Mouse (Mus musculus) splenic B cell, adult 2 months (primary cell): ENCODE measurements around the gene Nkd1.

ENCODE experiments used
- DNase-seq: peaks from one replicate; pipeline ENCODE4 v3.0.0-alpha.2; 2011; ENCODE audit warnings: low read depth, low spot score
- H3K27me3 ChIP-seq: 2 replicates; pipeline ENCODE4 v1.6.1; 2012; ENCODE audit warnings: mild to moderate bottlenecking, low read length, moderate library complexity, mixed read lengths; ENCODE audit not compliant: control insufficient read depth, poor library complexity, insufficient read depth, severe bottlenecking
- H3K36me3 ChIP-seq: 2 replicates; pipeline ENCODE4 v1.6.1; 2012; ENCODE audit warnings: mild to moderate bottlenecking, low read length, moderate library complexity, mixed read lengths; ENCODE audit not compliant: control insufficient read depth, poor library complexity, insufficient read depth, severe bottlenecking

The Nkd1 gene

GRCm38 (mm10) chr8:88609036-88609435, 87.9 kb downstream of the Nkd1 start:
- no peaks in the 10 kb centered on the region for H3K27me3 ChIP-seq
- H3K36me3 ChIP-seq = no peaks in the 10 kb centered on the region
- DNase-seq = no peak

GRCm38 (mm10) chr8:88610271-88610670, 89.1 kb downstream of the Nkd1 start:
- Histone ChIP-seq H3K27me3 (no peaks in the 10 kb centered on the region), H3K36me3 (no peaks in the 10 kb centered on the region)

GRCm38 (mm10) chr8:88614981-88615380, 93.8 kb downstream of the Nkd1 start:
- no peak for DNase-seq
- Histone ChIP-seq H3K27me3 (no peaks in the 10 kb centered on the region), H3K36me3 (no peaks in the 10 kb centered on the region)

More at GRCm38 (mm10) chr8:88610271-88610670, 89.1 kb downstream of the Nkd1 start:
- DNase-seq = no peak

- DNase-seq = no peak
- Histone ChIP-seq H3K27me3 (no peaks in the 10 kb centered on the region), H3K36me3 (no peaks in the 10 kb centered on the region)
These were observed 97.5 kb downstream of the Nkd1 start for GRCm38 (mm10) chr8:88618612-88619011.

GRCm38 (mm10) chr8:88619513-88619912, 98.4 kb downstream of the Nkd1 start:
- Histone ChIP-seq H3K36me3 (peaks cover 2% of the 10 kb centered on the region; the same call in 1 of the 2 replicates), H3K27me3 (no peaks in the 10 kb centered on the region)
- DNase-seq = peak; percentile 56

- H3K27me3 ChIP-seq = no peaks in the 10 kb centered on the region
- DNase-seq = no peak
- H3K36me3 ChIP-seq = peaks cover 4% of the 10 kb centered on the region; the same call in 1 of the 2 replicates
These were observed 99.8 kb downstream of the Nkd1 start for GRCm38 (mm10) chr8:88620931-88621330.

GRCm38 (mm10) chr8:88621408-88621807, 100.3 kb downstream of the Nkd1 start:
- Histone ChIP-seq H3K27me3 (no peaks in the 10 kb centered on the region), H3K36me3 (peaks cover 4% of the 10 kb centered on the region; the same call in 1 of the 2 replicates)
- peak; percentile 81 for DNase-seq

- H3K36me3 ChIP-seq = peaks cover 11% of the 10 kb centered on the region
- no peak for DNase-seq
- H3K27me3 ChIP-seq = no peaks in the 10 kb centered on the region
These were observed 102.2 kb downstream of the Nkd1 start for GRCm38 (mm10) chr8:88623351-88623750.

GRCm38 (mm10) chr8:88624276-88624675, 103.1 kb downstream of the Nkd1 start:
- no peak for DNase-seq
- H3K36me3 ChIP-seq = peaks cover 14% of the 10 kb centered on the region
- H3K27me3 ChIP-seq = no peaks in the 10 kb centered on the region

GRCm38 (mm10) chr8:88626433-88626832, 105.3 kb downstream of the Nkd1 start:
- DNase-seq = peak; percentile 68
- Histone ChIP-seq H3K27me3 (no peaks in the 10 kb centered on the region), H3K36me3 (peaks cover 21% of the 10 kb centered on the region)

- H3K36me3 ChIP-seq = peaks cover 21% of the 10 kb centered on the region
- no peak for DNase-seq
- H3K27me3 ChIP-seq = no peaks in the 10 kb centered on the region
These were observed 105.7 kb downstream of the Nkd1 start for GRCm38 (mm10) chr8:88626940-88627264.

GRCm38 (mm10) chr8:88627265-88627991, 106.3 kb downstream of the Nkd1 start:
- DNase-seq = peak; percentile 36
- no peaks in the 10 kb centered on the region for H3K27me3 ChIP-seq
- H3K36me3 ChIP-seq = peaks cover 21% of the 10 kb centered on the region

- Histone ChIP-seq H3K27me3 (no peaks in the 10 kb centered on the region), H3K36me3 (peaks cover 21% of the 10 kb centered on the region)
- DNase-seq = no peak
These were observed 107.0 kb downstream of the Nkd1 start for GRCm38 (mm10) chr8:88628001-88628774.

GRCm38 (mm10) chr8:88630225-88630624, 109.1 kb downstream of the Nkd1 start:
- peaks cover 17% of the 10 kb centered on the region for H3K36me3 ChIP-seq
- no peaks in the 10 kb centered on the region for H3K27me3 ChIP-seq
- no peak for DNase-seq

GRCm38 (mm10) chr8:88631081-88631480, 109.9 kb downstream of the Nkd1 start:
- DNase-seq = peak; percentile 71

More at GRCm38 (mm10) chr8:88631081-88631480, 109.9 kb downstream of the Nkd1 start:
- peaks cover 17% of the 10 kb centered on the region for H3K36me3 ChIP-seq
- no peaks in the 10 kb centered on the region for H3K27me3 ChIP-seq
